10 mouse cellular contexts compared by ENCODE assay signal in genomic region chr1:45311388-45311787, GRCm38 (mm10). TPM values are rescaled to one million over a fixed set of nuclear protein-coding genes. Genes with fewer than 3 reads are reported as not detected.
A peak's percentile ranks its signal among the peaks of the same experiment; 100 is the strongest.
DNase-seq lines count a peak whose midpoint lies in the region; ATAC-seq and TF ChIP-seq lines count a peak whose summit lies in the region.
"Had no signal": no experiment of that assay in that cellular context is flagged by ENCODE, and none has a peak within 500 bp of the region (broad histone marks: within the 10 kb centered on the region; RNA-seq: fewer than 3 reads in every experiment).

Gene Col3a1, plus strand, starts transcription at chr1:45311538.

- H3K4me2 ChIP-seq in intestine, embryonic 15.5 days (replicated peaks): peak within 1 kb of the TSS; percentile 7; the same call in 1 of the 2 replicates
- H3K4me2 ChIP-seq in liver, embryonic 14.5 days (ENCODE audit: low read depth): no peak within 1 kb of the TSS
- no peak within 1 kb of the TSS for H3K4me2 ChIP-seq in neural tube, embryonic 15.5 days

- no peaks in the 10 kb centered on the region for H3K36me3 ChIP-seq in intestine, embryonic 15.5 days
- no peaks in the 10 kb centered on the region for H3K36me3 ChIP-seq in liver, embryonic 14.5 days (replicated peaks; ENCODE audit: control insufficient read depth, insufficient read depth, low read depth)
- H3K36me3 ChIP-seq in neural tube, embryonic 15.5 days: no peaks in the 10 kb centered on the region

- whole genome bisulfite sequencing in intestine, embryonic 15.5 days: 29% methylated on average over 4 of the region's 4 CpGs
- 67% methylated on average over 4 of the region's 4 CpGs for WGBS in liver, embryonic 14.5 days (ENCODE audit: insufficient replicate concordance)
- 67% methylated on average over 4 of the region's 4 CpGs for WGBS in neural tube, embryonic 15.5 days

- DNase-seq in left cerebral cortex, postnatal 4 days: no peak
- no peak for DNase-seq in left cerebral cortex, postnatal 36 days (ENCODE audit: low spot score in 2 of 2)
- DNase-seq in gastrocnemius, postnatal 4 days (ENCODE audit: low spot score in 2 of 2): peak; percentile 45 to 78
- DNase-seq in liver, embryonic 14.5 days (ENCODE audit: low read depth in 3 of 3, low spot score in 3 of 3): no peak
- DNase-seq in cerebellum, postnatal 14 days: no peak

- TF ChIP-seq EP300 in liver, embryonic 14.5 days (IDR thresholded peaks at IDR 0.05; ENCODE audit: low read depth): no peak

- peak within 1 kb of the TSS; percentile 48; the same call in 1 of the 2 replicates for H3K9ac ChIP-seq in intestine, embryonic 15.5 days
- H3K9ac ChIP-seq in liver, embryonic 14.5 days (replicated peaks): no peak within 1 kb of the TSS
- no peak within 1 kb of the TSS for H3K9ac ChIP-seq in neural tube, embryonic 15.5 days (replicated peaks)

- H3K27me3 ChIP-seq in intestine, embryonic 15.5 days (replicated peaks): no peaks in the 10 kb centered on the region
- H3K27me3 ChIP-seq in liver, embryonic 14.5 days (ENCODE audit: control insufficient read depth, insufficient read depth, low read length): no peaks in the 10 kb centered on the region
- H3K27me3 ChIP-seq in neural tube, embryonic 15.5 days (replicated peaks): no peaks in the 10 kb centered on the region
- H3K27me3 ChIP-seq: CH12.LX had no signal

- H3K4me1 ChIP-seq in intestine, embryonic 15.5 days (replicated peaks): 0 out of 2 replicates have a peak, but pooled peaks cover 4% of the 10 kb centered on the region
- no peaks in the 10 kb centered on the region for H3K4me1 ChIP-seq in liver, embryonic 14.5 days (replicated peaks; ENCODE audit: control insufficient read depth in 2 of 2, insufficient read depth in 2 of 2, low read length in 1 of 2)
- no peaks in the 10 kb centered on the region for H3K4me1 ChIP-seq in neural tube, embryonic 15.5 days

- no peaks in the 10 kb centered on the region for H3K9me3 ChIP-seq in intestine, embryonic 15.5 days
- no peaks in the 10 kb centered on the region for H3K9me3 ChIP-seq in liver, embryonic 14.5 days (ENCODE audit: control insufficient read depth, low read length)
- no peaks in the 10 kb centered on the region for H3K9me3 ChIP-seq in neural tube, embryonic 15.5 days (replicated peaks)

- peak within 1 kb of the TSS; percentile 43 for H3K4me3 ChIP-seq in intestine, embryonic 15.5 days (replicated peaks)
- 0 out of 4 replicates have a peak within 1 kb of the TSS, but pooled peaks of 1 of the 2 experiments have one; percentile 13 for H3K4me3 ChIP-seq in liver, embryonic 14.5 days (ENCODE audit: insufficient read depth in 1 of 2, low read depth in 2 of 2, low read length in 2 of 2)
- peak within 1 kb of the TSS; percentile 17; the same call in 1 of the 2 replicates for H3K4me3 ChIP-seq in neural tube, embryonic 15.5 days (replicated peaks)

- peak within 1 kb of the TSS; percentile 86 for H3K27ac ChIP-seq in intestine, embryonic 15.5 days
- no peak within 1 kb of the TSS for H3K27ac ChIP-seq in liver, embryonic 14.5 days
- no peak within 1 kb of the TSS for H3K27ac ChIP-seq in neural tube, embryonic 15.5 days (replicated peaks)

- ATAC-seq in intestine, embryonic 15.5 days: peak; percentile 85
- no peak for ATAC-seq in liver, embryonic 14.5 days (ENCODE audit: insufficient read depth)
- ATAC-seq in neural tube, embryonic 15.5 days (ENCODE audit: low FRiP score): no peak
- no peak for ATAC-seq in megakaryocyte, adult 5-6 weeks (ENCODE audit: poor library complexity, severe bottlenecking)

- TF ChIP-seq CTCF in liver, embryonic 14.5 days (IDR thresholded peaks at IDR 0.05; ENCODE audit: low read depth): no peak

- intact Hi-C loops in left cerebral cortex, postnatal 4 days (cut with DNase I): loop anchor here (5.0 to 10.0 kb wide), 2 partner anchors 564 to 1077 kb away; no protein-coding TSS in a partner anchor
- intact Hi-C loops in left cerebral cortex, postnatal 36 days (cut with DNase I): loop anchor here (5.0 kb wide), 1 partner anchor 1084 kb away; no protein-coding TSS in a partner anchor

RNA-seq across cellular contexts. Expression of gene Col3a1, which starts in this region (rescaled TPM):
- 10 to 100 TPM; 56.2 to 75.7 TPM for total RNA-seq in left cerebral cortex, postnatal 4 days (2021)
- total RNA-seq in left cerebral cortex, postnatal 36 days (2021): 10 to 100 TPM in 1 of 2 experiments, 1 to 10 TPM in 1; 7.9 to 11.0 TPM
- total RNA-seq in gastrocnemius, postnatal 4 days (2021): 1,000 to 10,000 TPM; 5,402 to 5,586 TPM
- polyA plus RNA-seq in intestine, embryonic 15.5 days (2015; fragmentation: Nextera tagmentation; extraction: Ambion mirVana): 1,565 and 1,737 TPM in 2 replicates
- polyA plus RNA-seq in liver, embryonic 14.5 days (2012; rRNA removed): 17.3 and 37.4 TPM in 2 replicates
- polyA plus RNA-seq in liver, embryonic 14.5 days (2014; fragmentation: Nextera tagmentation; extraction: Ambion mirVana): 63.6 and 66.8 TPM in 2 replicates
- polyA plus RNA-seq in neural tube, embryonic 15.5 days (2015; fragmentation: Nextera tagmentation; extraction: Ambion mirVana): 346 and 516 TPM in 2 replicates
- total RNA-seq in megakaryocyte, adult 5-6 weeks (2015): 0.04 and 0.55 TPM in 2 replicates
- 0.04 and 0.07 TPM in 2 replicates for total RNA-seq in megakaryocyte, adult 5-6 weeks (2017)
- total RNA-seq: CH12.LX; hematopoietic stem cell, adult 5-6 weeks had no signal

Comparison
In these comparisons a context has a peak if more than half of its experiments do, and no peak if none do; other contexts are left out.
1. RNA of gene Col3a1 (total RNA-seq): 5,402 to 5,586 TPM in gastrocnemius, postnatal 4 days; 56.2 to 75.7 TPM in left cerebral cortex, postnatal 4 days, 7.9 to 11.0 TPM in left cerebral cortex, postnatal 36 days and 0.04 to 0.55 TPM in megakaryocyte, adult 5-6 weeks; every median in the first group is over 10 times any median in the second.
2. DNase-seq: peak in gastrocnemius, postnatal 4 days (2 of 2); none in left cerebral cortex, postnatal 4 days (single experiment), left cerebral cortex, postnatal 36 days (0 of 2), liver, embryonic 14.5 days (0 of 3) and cerebellum, postnatal 14 days (0 of 2).